Mouse (Mus musculus) spleen, adult 2 months (tissue): ENCODE measurements around the gene Myo16.

Source experiments
- CTCF ChIP-seq: fragments of 200-500 bp; IDR thresholded peaks from 2 replicates; pipeline ENCODE4 v1.5.1; 2011; ENCODE audit warnings: mild to moderate bottlenecking, inconsistent platforms; ENCODE audit not compliant: insufficient read depth, insufficient read length, insufficient replicate concordance; ENCODE audit errors: extremely low read depth
- POLR2A ChIP-seq: fragments of 200-500 bp; IDR thresholded peaks from 2 replicates; pipeline ENCODE4 v1.6.1; 2011; ENCODE audit warnings: low read depth, low read length, inconsistent platforms

GRCm38 (mm10) chr8:10363654-10364406, 210.1 kb downstream of the Myo16 start:
- TF ChIP-seq CTCF (no peak), POLR2A (no peak)
